Mouse (Mus musculus): ENCODE data around the gene Map3k12. TPM values are rescaled to one million over a fixed set of nuclear protein-coding genes. Genes with fewer than 3 reads are reported as not detected.

Map3k12 gene
- polyA plus RNA-seq, 2 experiments = 1.1 to 1.3 TPM

- peaks cover 37% of the 10 kb centered on the region for H3K36me3 ChIP-seq (replicated peaks; ENCODE audit: control insufficient read depth, insufficient read depth, low read depth)
These were observed 45.1 kb downstream of the Map3k12 start for GRCm38 (mm10) chr15:102471727-102472126.

GRCm38 (mm10) chr15:102471295-102471645 lies 45.6 kb downstream of the Map3k12 start:
- WGBS (ENCODE audit: insufficient replicate concordance) = under 1% methylated on average over 10 of the region's 10 CpGs
- H3K4me3 ChIP-seq (ENCODE audit: insufficient read depth in 1 of 2, low read depth in 2 of 2, low read length in 2 of 2) = peak overlapping the region; percentile 80 to 100
- H3K4me1 ChIP-seq (replicated peaks; ENCODE audit: control insufficient read depth in 2 of 2, insufficient read depth in 2 of 2, low read length in 1 of 2) = peaks cover 6 to 7% of the 10 kb centered on the region in 2 experiments; a peak in 3 of 4 replicates
- no peaks in the 10 kb centered on the region for H3K9me3 ChIP-seq (ENCODE audit: control insufficient read depth, low read length)
- H3K27me3 ChIP-seq (ENCODE audit: control insufficient read depth, insufficient read depth, low read length) = no peaks in the 10 kb centered on the region
- peak overlapping the region; percentile 86 for H3K4me2 ChIP-seq (ENCODE audit: low read depth)
- no peak for TF ChIP-seq EP300 (IDR thresholded peaks at IDR 0.05; ENCODE audit: low read depth)
- no peak for TF ChIP-seq CTCF (IDR thresholded peaks at IDR 0.05; ENCODE audit: low read depth)
- H3K36me3 ChIP-seq (replicated peaks; ENCODE audit: control insufficient read depth, insufficient read depth, low read depth) = peaks cover 32% of the 10 kb centered on the region
- H3K9ac ChIP-seq (replicated peaks) = peak overlapping the region; percentile 87
- DNase-seq (ENCODE audit: low read depth in 3 of 3, low spot score in 3 of 3) (no peak), ATAC-seq (ENCODE audit: insufficient read depth) (no peak)
- peak overlapping the region; percentile 61 for H3K27ac ChIP-seq

More at GRCm38 (mm10) chr15:102471727-102472126, 45.1 kb downstream of the Map3k12 start:
- H3K4me3 ChIP-seq (ENCODE audit: insufficient read depth in 1 of 2, low read depth in 2 of 2, low read length in 2 of 2) = peak overlapping the region; percentile 80 to 100; a peak in 3 of 4 replicates
- ATAC-seq (ENCODE audit: insufficient read depth) (no peak), DNase-seq (ENCODE audit: low read depth in 3 of 3, low spot score in 3 of 3) (no peak)
- no peaks in the 10 kb centered on the region for H3K9me3 ChIP-seq (ENCODE audit: control insufficient read depth, low read length)
- no peaks in the 10 kb centered on the region for H3K27me3 ChIP-seq (ENCODE audit: control insufficient read depth, insufficient read depth, low read length)
- H3K4me2 ChIP-seq (ENCODE audit: low read depth) = peak overlapping the region; percentile 86
- H3K4me1 ChIP-seq (replicated peaks; ENCODE audit: control insufficient read depth in 2 of 2, insufficient read depth in 2 of 2, low read length in 1 of 2) = peaks cover 6 to 7% of the 10 kb centered on the region in 2 experiments; a peak in 3 of 4 replicates
- TF ChIP-seq CTCF (IDR thresholded peaks at IDR 0.05; ENCODE audit: low read depth) (no peak), EP300 (IDR thresholded peaks at IDR 0.05; ENCODE audit: low read depth) (no peak)
- no peak overlapping the region for H3K27ac ChIP-seq
- peak overlapping the region; percentile 87 for H3K9ac ChIP-seq (replicated peaks)

- TF ChIP-seq CTCF (IDR thresholded peaks at IDR 0.05; ENCODE audit: low read depth) (peak; percentile 36; the same call in 1 of the 2 replicates), EP300 (IDR thresholded peaks at IDR 0.05; ENCODE audit: low read depth) (no peak)
- 1% methylated on average over 41 of the region's 67 CpGs for WGBS (ENCODE audit: insufficient replicate concordance)
- peaks cover 27% of the 10 kb centered on the region for H3K36me3 ChIP-seq (replicated peaks; ENCODE audit: control insufficient read depth, insufficient read depth, low read depth)
These were observed 46.1 kb downstream of the Map3k12 start for GRCm38 (mm10) chr15:102470605-102471294.

GRCm38 (mm10) chr15:102470183-102470604 lies 46.7 kb downstream of the Map3k12 start, which contains the start of gene Pcbp2:
Pcbp2 (plus strand) TSS chr15:102470539.
- DNase-seq (ENCODE audit: low read depth in 3 of 3, low spot score in 3 of 3) (peak; percentile 96), ATAC-seq (ENCODE audit: insufficient read depth) (peak; percentile 98)
- peak; percentile 96 for TF ChIP-seq CTCF (IDR thresholded peaks at IDR 0.05; ENCODE audit: low read depth)
- peak; percentile 63 for TF ChIP-seq EP300 (IDR thresholded peaks at IDR 0.05; ENCODE audit: low read depth)
- Histone ChIP-seq H3K4me1 (replicated peaks; ENCODE audit: control insufficient read depth in 2 of 2, insufficient read depth in 2 of 2, low read length in 1 of 2) (peaks cover 6 to 7% of the 10 kb centered on the region in 2 experiments; a peak in 3 of 4 replicates), H3K4me3 (ENCODE audit: insufficient read depth in 1 of 2, low read depth in 2 of 2, low read length in 2 of 2) (peak within 1 kb of the TSS; percentile 80 to 100), H3K27ac (peak within 1 kb of the TSS; percentile 61), H3K4me2 (ENCODE audit: low read depth) (peak within 1 kb of the TSS; percentile 86), H3K36me3 (replicated peaks; ENCODE audit: control insufficient read depth, insufficient read depth, low read depth) (peaks cover 21% of the 10 kb centered on the region), H3K27me3 (ENCODE audit: control insufficient read depth, insufficient read depth, low read length) (no peaks in the 10 kb centered on the region), H3K9me3 (ENCODE audit: control insufficient read depth, low read length) (no peaks in the 10 kb centered on the region), H3K9ac (replicated peaks) (peak within 1 kb of the TSS; percentile 87)
- under 1% methylated on average over 40 of the region's 40 CpGs for WGBS (ENCODE audit: insufficient replicate concordance)

More at GRCm38 (mm10) chr15:102470605-102471294, 46.1 kb downstream of the Map3k12 start:
- DNase-seq (ENCODE audit: low read depth in 3 of 3, low spot score in 3 of 3) = peak in 2 of 3 experiments; percentile 41 to 50
- peak overlapping the region; percentile 61 for H3K27ac ChIP-seq
- peak overlapping the region; percentile 87 for H3K9ac ChIP-seq (replicated peaks)
- H3K9me3 ChIP-seq (ENCODE audit: control insufficient read depth, low read length) = no peaks in the 10 kb centered on the region
- H3K27me3 ChIP-seq (ENCODE audit: control insufficient read depth, insufficient read depth, low read length) = no peaks in the 10 kb centered on the region
- peak; percentile 67 for ATAC-seq (ENCODE audit: insufficient read depth)
- H3K4me1 ChIP-seq (replicated peaks; ENCODE audit: control insufficient read depth in 2 of 2, insufficient read depth in 2 of 2, low read length in 1 of 2) = peaks cover 6 to 7% of the 10 kb centered on the region in 2 experiments; a peak in 3 of 4 replicates
- peak overlapping the region; percentile 86 for H3K4me2 ChIP-seq (ENCODE audit: low read depth)
- peak overlapping the region; percentile 80 to 100 for H3K4me3 ChIP-seq (ENCODE audit: insufficient read depth in 1 of 2, low read depth in 2 of 2, low read length in 2 of 2)

GRCm38 (mm10) chr15:102468675-102469370 lies 48.0 kb downstream of the Map3k12 start:
- no peaks in the 10 kb centered on the region for H3K27me3 ChIP-seq (ENCODE audit: control insufficient read depth, insufficient read depth, low read length)
- no peak overlapping the region for H3K9ac ChIP-seq (replicated peaks)
- 89% methylated on average over 9 of the region's 9 CpGs for WGBS (ENCODE audit: insufficient replicate concordance)
- H3K4me1 ChIP-seq (replicated peaks; ENCODE audit: control insufficient read depth in 2 of 2, insufficient read depth in 2 of 2, low read length in 1 of 2) = peaks cover 6 to 7% of the 10 kb centered on the region in 2 experiments; a peak in 3 of 4 replicates
- no peak for TF ChIP-seq CTCF (IDR thresholded peaks at IDR 0.05; ENCODE audit: low read depth)
- TF ChIP-seq EP300 (IDR thresholded peaks at IDR 0.05; ENCODE audit: low read depth) = no peak
- no peak overlapping the region for H3K27ac ChIP-seq
- DNase-seq (ENCODE audit: low read depth in 3 of 3, low spot score in 3 of 3) (no peak), ATAC-seq (ENCODE audit: insufficient read depth) (no peak)
- no peak overlapping the region for H3K4me3 ChIP-seq (ENCODE audit: insufficient read depth in 1 of 2, low read depth in 2 of 2, low read length in 2 of 2)
- H3K4me2 ChIP-seq (ENCODE audit: low read depth) = no peak overlapping the region
- H3K9me3 ChIP-seq (ENCODE audit: control insufficient read depth, low read length) = no peaks in the 10 kb centered on the region
- H3K36me3 ChIP-seq (replicated peaks; ENCODE audit: control insufficient read depth, insufficient read depth, low read depth) = peaks cover 8% of the 10 kb centered on the region

Measured in liver, embryonic 14.5 days (tissue).